Comparison of ENCODE assay signal across 18 mouse cellular contexts in the genomic region with DNA sequence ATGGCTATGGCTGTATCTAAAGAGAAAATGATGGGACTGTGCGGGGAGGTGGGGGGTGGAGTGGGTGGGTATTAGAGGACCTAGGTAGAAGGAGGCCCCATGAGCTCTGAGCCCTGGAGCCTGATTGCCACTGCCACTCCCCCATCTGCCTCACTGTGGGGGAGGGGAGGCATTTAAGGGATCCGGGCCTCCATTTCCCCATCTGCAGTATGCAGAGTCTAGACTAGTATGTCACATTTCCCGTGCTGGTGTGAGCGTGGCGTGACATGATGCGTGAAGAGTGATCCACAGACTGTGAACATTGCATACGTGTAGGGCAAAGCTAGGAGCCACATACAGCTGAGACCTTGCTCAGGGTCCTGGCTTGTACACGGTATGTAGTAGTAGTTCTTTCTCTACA.
"Had no signal": no experiment of that assay in that cellular context is flagged by ENCODE, and none has a peak within 500 bp of the region (broad histone marks: within the 10 kb centered on the region; RNA-seq: fewer than 3 reads in every experiment).

No protein-coding gene starts in this region.

- H3K4me1 ChIP-seq: megakaryocyte, embryonic 14.5 days had no signal

- H3K9me3 ChIP-seq: lung, embryonic 15.5 days; megakaryocyte, embryonic 14.5 days; midbrain, embryonic 10.5 days; midbrain, embryonic 13.5 days; neural tube, embryonic 13.5 days had no signal

- H3K27ac ChIP-seq: left cerebral cortex, adult 2 months; liver, embryonic 14.5 days; lung, embryonic 15.5 days; midbrain, embryonic 10.5 days; midbrain, embryonic 13.5 days; neural tube, embryonic 13.5 days had no signal

- DNase-seq: kidney, adult 11 months; kidney, postnatal 10 days; kidney, postnatal 36 days; layer of hippocampus, postnatal 36 days; lung, adult 18-20 months; lung, postnatal 10 days; lung, postnatal 36 days; retina, postnatal 1 day; thymus, postnatal 36 days had no signal

- H3K4me3 ChIP-seq: left cerebral cortex, adult 2 months; lung, embryonic 15.5 days; megakaryocyte, embryonic 14.5 days; midbrain, embryonic 10.5 days; midbrain, embryonic 13.5 days; myocyte; neural tube, embryonic 13.5 days had no signal

- H3K4me2 ChIP-seq: lung, embryonic 15.5 days; midbrain, embryonic 13.5 days; neural tube, embryonic 13.5 days had no signal

- H3K9ac ChIP-seq: liver, embryonic 14.5 days; lung, embryonic 15.5 days; midbrain, embryonic 13.5 days; neural tube, embryonic 13.5 days had no signal

- H3K36me3 ChIP-seq: lung, embryonic 15.5 days; midbrain, embryonic 10.5 days; midbrain, embryonic 13.5 days; neural tube, embryonic 13.5 days had no signal

- H3K27me3 ChIP-seq: lung, embryonic 15.5 days had no signal

- ATAC-seq: midbrain, embryonic 13.5 days; midbrain, embryonic 16.5 days had no signal
